Mouse (Mus musculus): ENCODE measurements around the gene Tlr11.

DNA sequence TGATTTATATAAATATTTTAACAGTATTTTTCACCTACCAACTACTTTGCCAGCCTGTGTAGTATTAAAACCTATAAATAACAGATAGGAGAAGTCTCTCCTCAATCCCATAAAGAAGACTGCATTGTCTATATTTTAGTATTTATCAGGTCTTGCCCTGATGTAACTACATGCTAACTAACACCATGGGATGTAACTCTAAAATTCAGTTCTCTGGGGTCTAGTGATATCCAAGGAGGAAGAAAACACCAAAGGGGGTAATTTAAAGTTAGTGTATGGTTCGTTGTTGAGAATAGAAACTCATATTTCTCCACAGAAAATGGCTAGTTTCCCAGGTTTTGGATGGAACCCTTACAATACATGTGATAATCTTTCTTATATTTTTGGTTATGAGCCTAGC, 31.1 kb upstream of the Tlr11 start, which contains the start of gene Olfr734:
- no peak for TF ChIP-seq EP300 (IDR thresholded peaks at IDR 0.05; ENCODE audit: insufficient read depth, low read depth, low read length)
- no peak for TF ChIP-seq CTCF (IDR thresholded peaks at IDR 0.05)

Data from heart, adult 2 months (tissue).